In the genomic region with DNA sequence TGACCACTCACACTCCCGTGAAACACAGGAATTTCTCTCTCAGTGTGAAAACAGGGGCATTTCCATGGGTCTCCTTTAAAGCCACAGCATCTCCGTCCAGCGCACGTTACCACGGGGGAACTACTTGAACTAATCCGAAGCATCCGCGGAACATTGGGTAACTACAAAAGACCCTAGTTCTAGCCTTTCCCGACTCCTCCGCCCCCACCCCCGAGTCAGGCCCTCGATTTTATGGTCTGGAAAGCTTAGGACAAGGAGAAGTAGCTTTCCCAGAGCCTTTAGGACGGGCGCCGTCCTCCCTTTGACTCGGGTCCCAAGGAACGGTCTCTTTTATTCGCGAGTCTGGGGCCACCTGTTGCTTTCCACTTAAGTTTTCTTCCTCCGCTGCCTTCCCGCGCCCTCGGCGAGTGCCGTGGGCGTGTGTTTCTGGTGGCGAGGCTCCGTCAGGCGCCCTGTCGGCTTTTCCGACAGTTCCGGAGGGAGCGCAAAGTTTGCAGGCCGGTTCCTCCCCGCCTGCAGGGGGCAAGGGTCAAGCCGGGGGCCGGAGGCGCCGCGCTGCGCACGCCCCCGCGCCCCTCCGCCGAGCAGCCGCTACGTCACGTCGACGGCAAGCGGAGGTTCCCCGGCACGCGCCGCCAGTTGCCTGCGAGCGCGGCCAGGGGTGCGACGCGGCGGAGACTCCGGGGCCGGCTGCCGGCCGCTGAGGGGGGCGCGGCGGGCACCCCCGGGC, we compare ENCODE assay signal across 8 mouse cellular contexts. TPM values are rescaled to one million over a fixed set of nuclear protein-coding genes. Genes with fewer than 3 reads are reported as not detected.
A peak's percentile ranks its signal among the peaks of the same experiment; 100 is the strongest.
DNase-seq lines count a peak whose midpoint lies in the region; ATAC-seq lines count a peak whose summit lies in the region.

No protein-coding gene starts in this region.

- peak overlapping the region; percentile 54 for H3K4me2 ChIP-seq in neural tube, embryonic 11.5 days (ENCODE audit: low read depth)

- peak; percentile 53 for ATAC-seq in neural tube, embryonic 11.5 days (ENCODE audit: insufficient read depth, low FRiP score, low TSS enrichment)

- no peaks in the 10 kb centered on the region for H3K4me1 ChIP-seq in neural tube, embryonic 11.5 days (ENCODE audit: control insufficient read depth, insufficient read depth, low read length)

- no peaks in the 10 kb centered on the region for H3K36me3 ChIP-seq in neural tube, embryonic 11.5 days (ENCODE audit: control insufficient read depth, insufficient read depth, low read length)

- no peaks in the 10 kb centered on the region for H3K9me3 ChIP-seq in neural tube, embryonic 11.5 days (ENCODE audit: control insufficient read depth, low read length)

- DNase-seq in adrenal gland, postnatal 14 days = peak; percentile 3
- no peak for DNase-seq in adrenal gland, adult 8-10 months
- peak; percentile 4 for DNase-seq in right cerebral cortex, postnatal 14 days
- no peak for DNase-seq in right cerebral cortex, adult 2 months (ENCODE audit: low spot score in 2 of 2)
- DNase-seq in kidney, postnatal 4 days = peak; percentile 10 to 27
- peak; percentile 50 for DNase-seq in neural tube, embryonic 11.5 days (ENCODE audit: low spot score)
- DNase-seq in cerebellum, adult 11 months = no peak
- DNase-seq in left cerebral cortex, adult 8-10 months (ENCODE audit: low spot score in 2 of 2) = no peak

- H3K9ac ChIP-seq in neural tube, embryonic 11.5 days (ENCODE audit: low read length) = peak overlapping the region; percentile 18; the same call in 1 of the 2 replicates

- WGBS in neural tube, embryonic 11.5 days = 18% methylated on average over 44 of the region's 71 CpGs

- H3K27ac ChIP-seq in neural tube, embryonic 11.5 days (ENCODE audit: low read depth, low read length) = no peak overlapping the region

- no peaks in the 10 kb centered on the region for H3K27me3 ChIP-seq in neural tube, embryonic 11.5 days (ENCODE audit: control insufficient read depth, insufficient read depth, low read length)

- H3K4me3 ChIP-seq in neural tube, embryonic 11.5 days (ENCODE audit: low read depth, low read length) = peak overlapping the region; percentile 39

RNA-seq across cellular contexts. Expression of gene Gm45194, which starts 3.3 kb away (rescaled TPM):
- total RNA-seq in adrenal gland, postnatal 14 days (2021) = 2.6 and 3.4 TPM in 2 replicates
- total RNA-seq in adrenal gland, adult 8-10 months (2022) = 1 to 10 TPM; 3.1 to 9.8 (median 6.7) TPM
- 1.2 and 1.7 TPM in 2 replicates for polyA plus RNA-seq in neural tube, embryonic 11.5 days (2014; fragmentation: Nextera tagmentation; extraction: Ambion mirVana)
- total RNA-seq in left cerebral cortex, adult 8-10 months (2022) = under 1 TPM in 2 of 4 experiments, not detected in 2; 0.30 to 0.39 TPM

Comparison
In these comparisons a context has a peak if more than half of its experiments do, and no peak if none do; other contexts are left out.
1. DNase-seq: peak in adrenal gland, postnatal 14 days (single experiment), right cerebral cortex, postnatal 14 days (single experiment), kidney, postnatal 4 days (2 of 2) and neural tube, embryonic 11.5 days (single experiment); none in adrenal gland, adult 8-10 months (single experiment), right cerebral cortex, adult 2 months (0 of 2), cerebellum, adult 11 months (single experiment) and left cerebral cortex, adult 8-10 months (0 of 2).